Mouse (Mus musculus) megakaryocyte, embryonic 14.5 days (primary cell): ENCODE data around the gene Myadm.

Experiments used
- FLI1 ChIP-seq: IDR thresholded peaks from 2 replicates; pipeline ENCODE4 v1.6.1; 2012; ENCODE audit warnings: low read length, inconsistent platforms, mixed read lengths
- GATA1 ChIP-seq: IDR thresholded peaks from 3 replicates; pipeline ENCODE4 v1.6.1; 2012; ENCODE audit warnings: mixed read lengths, low read length, inconsistent platforms, borderline replicate concordance

DNA sequence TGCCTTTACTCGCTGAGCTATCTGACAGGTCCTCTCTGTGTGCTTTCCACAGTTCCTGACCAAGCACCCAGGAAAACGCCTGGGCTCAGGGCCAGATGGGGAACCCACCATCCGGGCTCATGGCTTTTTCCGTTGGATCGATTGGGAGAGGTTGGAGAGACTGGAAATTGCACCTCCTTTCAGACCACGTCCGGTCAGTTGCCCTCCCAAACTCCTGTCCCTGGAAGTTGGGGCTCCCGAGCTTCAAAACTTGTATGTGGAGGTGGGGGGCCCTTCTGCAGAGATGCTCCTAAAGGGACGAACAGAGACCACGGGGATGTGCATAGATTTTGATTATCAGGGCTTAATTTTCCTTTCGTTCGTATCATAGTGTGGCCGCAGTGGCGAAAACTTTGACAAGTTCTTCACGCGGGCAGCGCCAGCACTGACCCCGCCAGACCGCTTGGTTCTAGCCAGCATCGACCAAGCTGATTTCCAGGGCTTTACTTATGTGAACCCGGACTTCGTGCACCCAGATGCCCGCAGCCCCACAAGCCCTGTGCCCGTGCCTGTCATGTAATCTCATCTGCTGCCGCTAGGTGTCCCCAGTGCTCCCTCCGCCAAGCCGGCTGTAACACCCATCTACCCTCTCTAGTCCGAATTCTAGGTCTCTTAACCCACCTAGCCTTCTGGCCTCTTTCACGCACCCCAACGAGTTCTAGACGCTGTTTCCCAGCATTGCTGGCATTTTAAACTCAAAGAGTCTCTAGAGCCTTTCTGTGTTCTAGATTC, 41.1 kb downstream of the Myadm start:
- TF ChIP-seq FLI1 (no peak), GATA1 (no peak)
